Mouse (Mus musculus) forebrain, embryonic 11.5 days (tissue): ENCODE measurements at regions not wholly inside any gene's neighbourhood (a gene's known extent, or its start where the extent isn't known, plus 50 kb on each side); places are given as distances from the start of the nearest gene placed in this dataset.
A peak's percentile ranks its signal among the peaks of the same experiment; 100 is the strongest.

Experiments
- ATAC-seq: fragments of 200-750 bp; cut with Nextera tagmentation; replicated peaks from 2 replicates; pipeline ENCODE4 v1.8.0; 2017; ENCODE audit warnings: moderate TSS enrichment; ENCODE audit not compliant: low FRiP score
- DNase-seq: peaks from one replicate; pipeline ENCODE4 v3.0.0-alpha.2; 2017; ENCODE audit warnings: low spot score
- H3K27ac ChIP-seq: fragments of 300-500 bp; sonication (generic); 2 replicates; pipeline ENCODE4 v1.5.1; 2014; ENCODE audit warnings: low read depth, low read length
- H3K27me3 ChIP-seq: fragments of 300-500 bp; sonication (generic); 2 replicates; pipeline ENCODE4 v1.6.1; 2014; ENCODE audit warnings: mild to moderate bottlenecking, low read length, mixed read lengths; ENCODE audit not compliant: control insufficient read depth, insufficient read depth
- H3K36me3 ChIP-seq: fragments of 300-500 bp; sonication (generic); 2 replicates; pipeline ENCODE4 v1.6.1; 2014; ENCODE audit warnings: mild to moderate bottlenecking, low read length, moderate library complexity, mixed read lengths; ENCODE audit not compliant: control insufficient read depth, insufficient read depth
- H3K4me1 ChIP-seq: fragments of 300-500 bp; sonication (generic); replicated peaks from 2 replicates; pipeline ENCODE4 v1.6.1; 2014; ENCODE audit warnings: low read length, mixed read lengths; ENCODE audit not compliant: control insufficient read depth, insufficient read depth
- H3K4me2 ChIP-seq: fragments of 300-500 bp; sonication (generic); 2 replicates; pipeline ENCODE4 v1.6.1; 2014; ENCODE audit warnings: low read depth, mild to moderate bottlenecking, low read length, moderate library complexity, mixed read lengths; ENCODE audit not compliant: severe bottlenecking
- H3K4me3 ChIP-seq: fragments of 300-500 bp; sonication (generic); 2 replicates; pipeline ENCODE4 v1.5.1; 2014; ENCODE audit warnings: low read depth, low read length
- H3K9ac ChIP-seq: fragments of 300-500 bp; sonication (generic); 2 replicates; pipeline ENCODE4 v1.6.1; 2014; ENCODE audit warnings: low read length
- H3K9me3 ChIP-seq: fragments of 300-500 bp; sonication (generic); 2 replicates; pipeline ENCODE4 v1.6.1; 2016; ENCODE audit warnings: low read length, mixed read lengths; ENCODE audit not compliant: control insufficient read depth
- WGBS: fragments of 180-500 bp; shearing (Covaris S2); extraction: QIAGEN DNeasy Blood & Tissue Kit; methylation state at CpG from one replicate; pipeline ENCODE4 v1.1.7; 2014; 5-methylcytosine and 5-hydroxymethylcytosine counted together

GRCm38 (mm10) chr4:124053340-124054038, 135.7 kb upstream of the 4930535I16Rik start:
- H3K4me2 ChIP-seq, result no peak overlapping the region
- H3K9me3 ChIP-seq, result no peaks in the 10 kb centered on the region
- H3K36me3 ChIP-seq, result no peaks in the 10 kb centered on the region
- H3K27me3 ChIP-seq, result no peaks in the 10 kb centered on the region
- no peak overlapping the region for H3K9ac ChIP-seq
- ATAC-seq (no peak), DNase-seq (no peak)
- peaks cover 4% of the 10 kb centered on the region for H3K4me1 ChIP-seq
- 90% methylated on average over 2 of the region's 2 CpGs for WGBS
- H3K27ac ChIP-seq, result no peak overlapping the region
- H3K4me3 ChIP-seq, result no peak overlapping the region

GRCm38 (mm10) chr4:124052387-124052786, 134.6 kb upstream of the 4930535I16Rik start:
- no peak for DNase-seq
- 78% methylated on average over 2 of the region's 2 CpGs for WGBS
- no peak for ATAC-seq
- no peak overlapping the region for H3K27ac ChIP-seq
- H3K4me2 ChIP-seq, result no peak overlapping the region
- no peaks in the 10 kb centered on the region for H3K27me3 ChIP-seq
- no peak overlapping the region for H3K9ac ChIP-seq
- no peak overlapping the region for H3K4me3 ChIP-seq
- no peaks in the 10 kb centered on the region for H3K9me3 ChIP-seq
- H3K4me1 ChIP-seq, result peaks cover 9% of the 10 kb centered on the region
- no peaks in the 10 kb centered on the region for H3K36me3 ChIP-seq

- WGBS, result 23% methylated on average over 12 of the region's 12 CpGs
- Histone ChIP-seq H3K4me1 (peaks cover 9% of the 10 kb centered on the region), H3K27ac (peak overlapping the region; percentile 62), H3K9ac (no peak overlapping the region; the same call in 1 of the 2 replicates), H3K9me3 (no peaks in the 10 kb centered on the region), H3K27me3 (no peaks in the 10 kb centered on the region), H3K36me3 (no peaks in the 10 kb centered on the region), H3K4me3 (no peak overlapping the region), H3K4me2 (no peak overlapping the region)
- ATAC-seq (peak; percentile 92), DNase-seq (peak; percentile 63)
These were observed 130.6 kb upstream of the 4930535I16Rik start for GRCm38 (mm10) chr4:124048348-124048831.

- H3K27ac ChIP-seq, result peak overlapping the region; percentile 62; the same call in 1 of the 2 replicates
- no peaks in the 10 kb centered on the region for H3K27me3 ChIP-seq
- H3K4me3 ChIP-seq, result no peak overlapping the region
- ATAC-seq (peak; percentile 60), DNase-seq (no peak)
- H3K9me3 ChIP-seq, result no peaks in the 10 kb centered on the region
- no peak overlapping the region for H3K4me2 ChIP-seq
- no peaks in the 10 kb centered on the region for H3K36me3 ChIP-seq
- H3K9ac ChIP-seq, result no peak overlapping the region
- 65% methylated on average over 3 of the region's 3 CpGs for WGBS
- H3K4me1 ChIP-seq, result peaks cover 9% of the 10 kb centered on the region
These were observed 130.1 kb upstream of the 4930535I16Rik start for GRCm38 (mm10) chr4:124047898-124048297.

GRCm38 (mm10) chr4:124036483-124036882, 118.7 kb upstream of the 4930535I16Rik start:
- Histone ChIP-seq H3K4me2 (no peak overlapping the region), H3K27me3 (0 out of 2 replicates have a peak, but pooled peaks cover 2% of the 10 kb centered on the region), H3K9ac (no peak overlapping the region), H3K9me3 (no peaks in the 10 kb centered on the region), H3K36me3 (no peaks in the 10 kb centered on the region), H3K4me3 (no peak overlapping the region), H3K27ac (peak overlapping the region; percentile 88; the same call in 1 of the 2 replicates), H3K4me1 (peaks cover 26% of the 10 kb centered on the region)
- 34% methylated on average over 12 of the region's 12 CpGs for WGBS
- DNase-seq (peak; percentile 59), ATAC-seq (peak; percentile 37; the same call in 1 of the 2 replicates)

- Histone ChIP-seq H3K27me3 (0 out of 2 replicates have a peak, but pooled peaks cover 2% of the 10 kb centered on the region), H3K9ac (peak overlapping the region; percentile 7; the same call in 1 of the 2 replicates), H3K36me3 (no peaks in the 10 kb centered on the region), H3K4me3 (peak overlapping the region; percentile 8; the same call in 1 of the 2 replicates), H3K4me2 (peak overlapping the region; percentile 33; the same call in 1 of the 2 replicates), H3K4me1 (peaks cover 26% of the 10 kb centered on the region), H3K9me3 (no peaks in the 10 kb centered on the region), H3K27ac (peak overlapping the region; percentile 88)
- no peak for DNase-seq
- WGBS, result 3% methylated on average over 10 of the region's 10 CpGs
- ATAC-seq, result peak; percentile 72
These were observed 117.8 kb upstream of the 4930535I16Rik start for GRCm38 (mm10) chr4:124035657-124036061.

GRCm38 (mm10) chr4:124035192-124035591, 117.4 kb upstream of the 4930535I16Rik start:
- Histone ChIP-seq H3K36me3 (no peaks in the 10 kb centered on the region), H3K27ac (peak overlapping the region; percentile 88), H3K4me2 (peak overlapping the region; percentile 33), H3K4me1 (peaks cover 26% of the 10 kb centered on the region), H3K4me3 (peak overlapping the region; percentile 8; the same call in 1 of the 2 replicates), H3K27me3 (0 out of 2 replicates have a peak, but pooled peaks cover 2% of the 10 kb centered on the region), H3K9ac (peak overlapping the region; percentile 7; the same call in 1 of the 2 replicates), H3K9me3 (no peaks in the 10 kb centered on the region)
- ATAC-seq (peak; percentile 59), DNase-seq (peak; percentile 70)
- WGBS, result 10% methylated on average over 7 of the region's 7 CpGs

- Histone ChIP-seq H3K9me3 (no peaks in the 10 kb centered on the region; the same call in 1 of the 2 replicates), H3K27me3 (no peaks in the 10 kb centered on the region), H3K4me1 (no peaks in the 10 kb centered on the region), H3K36me3 (no peaks in the 10 kb centered on the region), H3K27ac (no peak overlapping the region), H3K9ac (no peak overlapping the region), H3K4me3 (no peak overlapping the region), H3K4me2 (no peak overlapping the region)
- WGBS, result 88% methylated on average over 12 of the region's 12 CpGs
- DNase-seq (no peak), ATAC-seq (no peak)
These were observed 110.2 kb upstream of the 4930535I16Rik start for GRCm38 (mm10) chr4:124028061-124028460.
